Mouse (Mus musculus) heart, embryonic 11.5 days (tissue): ENCODE measurements around the gene Zfp141. TPM values are rescaled to one million over a fixed set of nuclear protein-coding genes. Genes with fewer than 3 reads are reported as not detected.

ENCODE experiments used
- ATAC-seq: fragments of 200-750 bp; cut with Nextera tagmentation; replicated peaks from 2 replicates; pipeline ENCODE4 v1.8.0; 2017; ENCODE audit warnings: moderate library complexity; ENCODE audit not compliant: insufficient number of reproducible peaks, low FRiP score, low TSS enrichment
- H3K27ac ChIP-seq: fragments of 300-500 bp; sonication (generic); 2 replicates; pipeline ENCODE4 v1.5.1; 2014; ENCODE audit warnings: mild to moderate bottlenecking, low read depth, low read length
- H3K27me3 ChIP-seq: fragments of 300-500 bp; sonication (generic); 2 replicates; pipeline ENCODE4 v1.6.1; 2014; ENCODE audit warnings: mild to moderate bottlenecking, low read length, mixed read lengths; ENCODE audit not compliant: control insufficient read depth, insufficient read depth
- H3K36me3 ChIP-seq: fragments of 300-500 bp; sonication (generic); 2 replicates; pipeline ENCODE4 v1.6.1; 2014; ENCODE audit warnings: mild to moderate bottlenecking, low read length, moderate library complexity, mixed read lengths; ENCODE audit not compliant: control insufficient read depth, insufficient read depth
- H3K4me1 ChIP-seq: fragments of 300-500 bp; sonication (generic); 2 replicates; pipeline ENCODE4 v1.6.1; 2014; ENCODE audit warnings: low read length; ENCODE audit not compliant: control insufficient read depth, insufficient read depth
- H3K4me2 ChIP-seq: fragments of 300-500 bp; sonication (generic); 2 replicates; pipeline ENCODE4 v1.6.1; 2014; ENCODE audit warnings: mild to moderate bottlenecking, moderate library complexity
- H3K4me3 ChIP-seq: fragments of 300-500 bp; sonication (generic); 2 replicates; pipeline ENCODE4 v1.5.1; 2014; ENCODE audit warnings: low read depth, low read length
- H3K9ac ChIP-seq: fragments of 300-500 bp; sonication (generic); 2 replicates; pipeline ENCODE4 v1.6.1; 2014; ENCODE audit warnings: mild to moderate bottlenecking, low read depth, low read length, moderate library complexity
- H3K9me3 ChIP-seq: fragments of 300-500 bp; sonication (generic); replicated peaks from 2 replicates; pipeline ENCODE4 v1.6.1; 2016; ENCODE audit warnings: low read length; ENCODE audit not compliant: control insufficient read depth
- WGBS: fragments of 180-500 bp; shearing (Covaris S2); extraction: QIAGEN DNeasy Blood & Tissue Kit; methylation state at CpG from one replicate; pipeline ENCODE4 v1.1.7; 2014; ENCODE audit not compliant: insufficient replicate concordance; 5-methylcytosine and 5-hydroxymethylcytosine counted together
- polyA plus RNA-seq: library from polyadenylated mRNA; unstranded; fragments of >200 nt; fragmentation: Nextera tagmentation; extraction: Ambion mirVana; gene quantifications from 2 replicates; pipeline ENCODE4 v1.2.1, GENCODE M21; 2014

Gene Zfp141
- polyA plus RNA-seq, 1 experiment from 2014 or later: 6.8 TPM

- no peaks in the 10 kb centered on the region for H3K36me3 ChIP-seq
- 23% methylated on average over 3 of the region's 3 CpGs for WGBS
- H3K27me3 ChIP-seq: no peaks in the 10 kb centered on the region
- H3K4me2 ChIP-seq: no peak overlapping the region
- H3K9ac ChIP-seq: no peak overlapping the region
- H3K27ac ChIP-seq: no peak overlapping the region
- H3K9me3 ChIP-seq: peaks cover 17% of the 10 kb centered on the region
- no peak for ATAC-seq
- H3K4me1 ChIP-seq: no peaks in the 10 kb centered on the region
- H3K4me3 ChIP-seq: no peak overlapping the region
These were observed 54.9 kb downstream of the Zfp141 start for GRCm38 (mm10) chr7:42450618-42451017.

DNA sequence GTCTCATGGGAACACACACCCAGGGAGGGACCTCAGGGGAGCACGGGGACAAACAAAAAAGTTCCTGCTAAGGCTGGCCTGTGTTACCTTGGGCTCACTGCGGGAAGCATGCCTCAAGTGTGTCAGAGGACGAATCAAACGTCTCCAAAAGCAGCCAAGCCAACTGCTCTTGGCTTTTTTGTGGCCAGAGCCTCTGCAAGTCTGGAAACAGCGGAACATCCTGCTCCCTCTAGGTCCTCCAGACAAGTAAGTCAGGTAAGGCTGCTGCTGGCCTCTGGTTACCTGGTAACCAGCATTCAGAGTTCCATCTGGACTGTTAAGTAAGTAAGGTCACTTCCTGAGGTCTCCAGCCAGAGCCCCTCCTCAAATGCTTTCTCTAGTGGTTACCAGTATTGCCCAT, 57.7 kb downstream of the Zfp141 start, which contains the start of gene 4933421I07Rik:
4933421I07Rik (minus strand) TSS at position 271 of the 400 bp plus-strand sequence.
- H3K9me3 ChIP-seq: peaks cover 19% of the 10 kb centered on the region
- no peaks in the 10 kb centered on the region for H3K36me3 ChIP-seq

GRCm38 (mm10) chr7:42447352-42447751, 58.2 kb downstream of the Zfp141 start:
- H3K4me2 ChIP-seq: no peak overlapping the region
- WGBS: 75% methylated on average over 9 of the region's 9 CpGs
- no peak for ATAC-seq
- peaks cover 19% of the 10 kb centered on the region for H3K9me3 ChIP-seq
- H3K4me3 ChIP-seq: no peak overlapping the region
- H3K27ac ChIP-seq: no peak overlapping the region
- H3K27me3 ChIP-seq: no peaks in the 10 kb centered on the region
- no peak overlapping the region for H3K9ac ChIP-seq
- no peaks in the 10 kb centered on the region for H3K4me1 ChIP-seq
- H3K36me3 ChIP-seq: no peaks in the 10 kb centered on the region

More for the DNA sequence above, 57.7 kb downstream of the Zfp141 start, which contains the start of gene 4933421I07Rik:
- 71% methylated on average over 5 of the region's 5 CpGs for WGBS
- ATAC-seq: no peak
- H3K27ac ChIP-seq: no peak within 1 kb of the TSS
- H3K9ac ChIP-seq: no peak within 1 kb of the TSS
- no peak within 1 kb of the TSS for H3K4me3 ChIP-seq
- no peak within 1 kb of the TSS for H3K4me2 ChIP-seq
- H3K27me3 ChIP-seq: no peaks in the 10 kb centered on the region
- no peaks in the 10 kb centered on the region for H3K4me1 ChIP-seq

Other genes starting within 250 kb of the Zfp141 start
- gene Vmn2r61, start 245.7 kb downstream of the Zfp141 start, polyA plus RNA-seq: not detected in 2 replicates
- not detected in 2 replicates for gene 4933421I07Rik, start 57.6 kb downstream of the Zfp141 start, polyA plus RNA-seq
- gene Gm21028, start 72.8 kb upstream of the Zfp141 start, polyA plus RNA-seq: not detected in 2 replicates
- gene Zfp977, start 86.8 kb upstream of the Zfp141 start, polyA plus RNA-seq: 0.97 and 1.5 TPM in 2 replicates
- gene Zfp976, start 136.8 kb upstream of the Zfp141 start, polyA plus RNA-seq: 1.3 and 1.4 TPM in 2 replicates
- 6.7 and 10.2 TPM in 2 replicates for gene Zfp975, start 187.0 kb upstream of the Zfp141 start, polyA plus RNA-seq
- not detected in 2 replicates for gene Gm17067, start 221.3 kb upstream of the Zfp141 start, polyA plus RNA-seq